Mouse (Mus musculus) hindbrain, embryonic 13.5 days (tissue): ENCODE results near the gene E130309D02Rik. TPM values are rescaled to one million over a fixed set of nuclear protein-coding genes. Genes with fewer than 3 reads are reported as not detected.
A peak's percentile ranks its signal among the peaks of the same experiment; 100 is the strongest.

Source experiments
- ATAC-seq: fragments of 200-750 bp; cut with Nextera tagmentation; 2 replicates; pipeline ENCODE4 v1.8.0; 2017; ENCODE audit warnings: moderate TSS enrichment; ENCODE audit not compliant: low FRiP score
- H3K27ac ChIP-seq: fragments of 300-500 bp; sonication (generic); 2 replicates; pipeline ENCODE4 v1.5.1; 2015; ENCODE audit warnings: inconsistent platforms, mild to moderate bottlenecking, moderate library complexity
- H3K27me3 ChIP-seq: fragments of 300-500 bp; sonication (generic); 2 replicates; pipeline ENCODE4 v1.6.1; 2015; ENCODE audit warnings: mild to moderate bottlenecking, inconsistent platforms
- H3K36me3 ChIP-seq: fragments of 300-500 bp; sonication (generic); 2 replicates; pipeline ENCODE4 v1.6.1; 2015; ENCODE audit warnings: mild to moderate bottlenecking, inconsistent platforms
- H3K4me1 ChIP-seq: fragments of 300-500 bp; sonication (generic); replicated peaks from 2 replicates; pipeline ENCODE4 v1.6.1; 2015; ENCODE audit warnings: inconsistent platforms
- H3K4me2 ChIP-seq: fragments of 300-500 bp; sonication (generic); 2 replicates; pipeline ENCODE4 v1.6.1; 2015; ENCODE audit warnings: inconsistent platforms, mild to moderate bottlenecking, moderate library complexity
- H3K4me3 ChIP-seq: fragments of 300-500 bp; sonication (generic); 2 replicates; pipeline ENCODE4 v1.5.1; 2015; ENCODE audit warnings: mild to moderate bottlenecking, inconsistent platforms
- H3K9ac ChIP-seq: fragments of 300-500 bp; sonication (generic); 2 replicates; pipeline ENCODE4 v1.6.1; 2015; ENCODE audit warnings: mild to moderate bottlenecking, inconsistent platforms
- H3K9me3 ChIP-seq: fragments of 300-500 bp; sonication (generic); 2 replicates; pipeline ENCODE4 v1.6.1; 2016; ENCODE audit warnings: inconsistent platforms
- whole genome bisulfite sequencing: fragments of 180-500 bp; shearing (Covaris S2); methylation state at CpG from one replicate; pipeline ENCODE4 v1.1.7; 2015; 5-methylcytosine and 5-hydroxymethylcytosine counted together
- polyA plus RNA-seq: library from polyadenylated mRNA; unstranded; fragments of >200 nt; fragmentation: Nextera tagmentation; extraction: Ambion mirVana; gene quantifications from 2 replicates; pipeline ENCODE4 v1.2.1, GENCODE M21; 2015

Gene E130309D02Rik
- 34.8 and 36.2 TPM in 2 replicates for polyA plus RNA-seq

GRCm38 (mm10) chr5:143314730-143315513, at the start of gene E130309D02Rik:
E130309D02Rik (minus strand) TSS chr5:143315360.
- Histone ChIP-seq H3K27me3 (no peaks in the 10 kb centered on the region), H3K9ac (peak within 1 kb of the TSS; percentile 95), H3K4me1 (peaks cover 44% of the 10 kb centered on the region), H3K27ac (peak within 1 kb of the TSS; percentile 98), H3K9me3 (no peaks in the 10 kb centered on the region), H3K4me2 (peak within 1 kb of the TSS; percentile 86), H3K4me3 (peak within 1 kb of the TSS; percentile 86), H3K36me3 (peaks cover 71% of the 10 kb centered on the region)
- peak; percentile 83 for ATAC-seq
- WGBS = under 1% methylated on average over 94 of the region's 101 CpGs

GRCm38 (mm10) chr5:143363678-143364615, 48.8 kb upstream of the E130309D02Rik start:
- peak overlapping the region; percentile 90 for H3K4me2 ChIP-seq
- H3K27ac ChIP-seq = no peak overlapping the region
- under 1% methylated on average over 47 of the region's 47 CpGs for WGBS
- H3K27me3 ChIP-seq = peaks cover 59% of the 10 kb centered on the region
- H3K36me3 ChIP-seq = no peaks in the 10 kb centered on the region
- H3K9ac ChIP-seq = peak overlapping the region; percentile 68
- H3K9me3 ChIP-seq = no peaks in the 10 kb centered on the region
- ATAC-seq = peak; percentile 48; the same call in 1 of the 2 replicates
- H3K4me3 ChIP-seq = peak overlapping the region; percentile 46
- peaks cover 18% of the 10 kb centered on the region for H3K4me1 ChIP-seq

- H3K9ac ChIP-seq = no peak overlapping the region
- no peaks in the 10 kb centered on the region for H3K36me3 ChIP-seq
- no peak overlapping the region for H3K4me3 ChIP-seq
- no peaks in the 10 kb centered on the region for H3K9me3 ChIP-seq
- peaks cover 66% of the 10 kb centered on the region for H3K27me3 ChIP-seq
- H3K4me1 ChIP-seq = peaks cover 21% of the 10 kb centered on the region
- 52% methylated on average over 7 of the region's 7 CpGs for WGBS
- ATAC-seq = no peak
- no peak overlapping the region for H3K4me2 ChIP-seq
- no peak overlapping the region for H3K27ac ChIP-seq
These were observed 46.3 kb upstream of the E130309D02Rik start for GRCm38 (mm10) chr5:143361428-143361827.

GRCm38 (mm10) chr5:143360000-143360399, 44.8 kb upstream of the E130309D02Rik start:
- H3K27ac ChIP-seq = no peak overlapping the region

GRCm38 (mm10) chr5:143359263-143359662, 44.1 kb upstream of the E130309D02Rik start:
- no peak overlapping the region for H3K4me2 ChIP-seq
- H3K4me3 ChIP-seq = no peak overlapping the region
- WGBS = 33% methylated on average over 7 of the region's 7 CpGs
- no peak overlapping the region for H3K27ac ChIP-seq
- H3K9me3 ChIP-seq = no peaks in the 10 kb centered on the region
- peaks cover 17% of the 10 kb centered on the region for H3K4me1 ChIP-seq
- no peak overlapping the region for H3K9ac ChIP-seq
- peaks cover 53% of the 10 kb centered on the region for H3K27me3 ChIP-seq
- no peaks in the 10 kb centered on the region for H3K36me3 ChIP-seq
- ATAC-seq = no peak

More at GRCm38 (mm10) chr5:143360000-143360399, 44.8 kb upstream of the E130309D02Rik start:
- no peak overlapping the region for H3K9ac ChIP-seq
- H3K4me1 ChIP-seq = peaks cover 21% of the 10 kb centered on the region
- no peaks in the 10 kb centered on the region for H3K9me3 ChIP-seq
- H3K4me2 ChIP-seq = no peak overlapping the region
- 58% methylated on average over 5 of the region's 5 CpGs for WGBS
- H3K27me3 ChIP-seq = peaks cover 60% of the 10 kb centered on the region
- no peak for ATAC-seq
- H3K36me3 ChIP-seq = no peaks in the 10 kb centered on the region
- H3K4me3 ChIP-seq = no peak overlapping the region

GRCm38 (mm10) chr5:143357564-143357963, 42.4 kb upstream of the E130309D02Rik start:
- Histone ChIP-seq H3K27ac (no peak overlapping the region), H3K27me3 (peaks cover 49% of the 10 kb centered on the region), H3K4me1 (peaks cover 6% of the 10 kb centered on the region), H3K36me3 (no peaks in the 10 kb centered on the region), H3K9me3 (peaks cover 3% of the 10 kb centered on the region; the same call in 1 of the 2 replicates), H3K4me2 (peak overlapping the region; percentile 44), H3K4me3 (peak overlapping the region; percentile 23), H3K9ac (peak overlapping the region; percentile 55; the same call in 1 of the 2 replicates)
- ATAC-seq = no peak
- WGBS = 6% methylated on average over 27 of the region's 28 CpGs

- Histone ChIP-seq H3K36me3 (no peaks in the 10 kb centered on the region), H3K27me3 (peaks cover 49% of the 10 kb centered on the region), H3K4me1 (peaks cover 6% of the 10 kb centered on the region), H3K9ac (peak within 1 kb of the TSS; percentile 55; the same call in 1 of the 2 replicates), H3K4me3 (peak within 1 kb of the TSS; percentile 23), H3K27ac (no peak within 1 kb of the TSS), H3K4me2 (peak within 1 kb of the TSS; percentile 44), H3K9me3 (peaks cover 6% of the 10 kb centered on the region; the same call in 1 of the 2 replicates)
- ATAC-seq = no peak
- 14% methylated on average over 17 of the region's 17 CpGs for WGBS
These were observed 41.7 kb upstream of the E130309D02Rik start, which contains the start of gene Grid2ip for GRCm38 (mm10) chr5:143356686-143357388. Grid2ip (plus strand) TSS chr5:143357338.

GRCm38 (mm10) chr5:143356017-143356416, 40.9 kb upstream of the E130309D02Rik start:
- H3K9ac ChIP-seq = no peak overlapping the region
- peaks cover 46% of the 10 kb centered on the region for H3K27me3 ChIP-seq
- ATAC-seq = no peak
- H3K27ac ChIP-seq = no peak overlapping the region
- peaks cover 6% of the 10 kb centered on the region; the same call in 1 of the 2 replicates for H3K9me3 ChIP-seq
- no peak overlapping the region for H3K4me2 ChIP-seq
- 33% methylated on average over 5 of the region's 5 CpGs for WGBS
- H3K4me3 ChIP-seq = no peak overlapping the region
- H3K36me3 ChIP-seq = no peaks in the 10 kb centered on the region
- H3K4me1 ChIP-seq = peaks cover 6% of the 10 kb centered on the region

- H3K4me3 ChIP-seq = no peak overlapping the region
- no peaks in the 10 kb centered on the region for H3K4me1 ChIP-seq
- no peaks in the 10 kb centered on the region for H3K36me3 ChIP-seq
- H3K27ac ChIP-seq = no peak overlapping the region
- no peak overlapping the region for H3K4me2 ChIP-seq
- no peak overlapping the region for H3K9ac ChIP-seq
- 68% methylated on average over 8 of the region's 8 CpGs for WGBS
- H3K9me3 ChIP-seq = peaks cover 4% of the 10 kb centered on the region; the same call in 1 of the 2 replicates
- 0 out of 2 replicates have a peak, but pooled peaks cover 9% of the 10 kb centered on the region for H3K27me3 ChIP-seq
- no peak for ATAC-seq
These were observed 31.2 kb upstream of the E130309D02Rik start for GRCm38 (mm10) chr5:143346367-143346766.

- no peaks in the 10 kb centered on the region for H3K4me1 ChIP-seq
- H3K4me3 ChIP-seq = no peak overlapping the region
- no peak overlapping the region for H3K9ac ChIP-seq
- 58% methylated on average over 6 of the region's 6 CpGs for WGBS
- H3K27me3 ChIP-seq = 0 out of 2 replicates have a peak, but pooled peaks cover 6% of the 10 kb centered on the region
- ATAC-seq = no peak
- no peak overlapping the region for H3K4me2 ChIP-seq
- no peak overlapping the region for H3K27ac ChIP-seq
- H3K9me3 ChIP-seq = peaks cover 4% of the 10 kb centered on the region; the same call in 1 of the 2 replicates
- no peaks in the 10 kb centered on the region for H3K36me3 ChIP-seq
These were observed 24.4 kb upstream of the E130309D02Rik start for GRCm38 (mm10) chr5:143339603-143340002.

- Histone ChIP-seq H3K27me3 (0 out of 2 replicates have a peak, but pooled peaks cover 3% of the 10 kb centered on the region), H3K36me3 (no peaks in the 10 kb centered on the region), H3K9ac (no peak overlapping the region), H3K4me2 (no peak overlapping the region), H3K4me3 (no peak overlapping the region), H3K9me3 (no peaks in the 10 kb centered on the region), H3K27ac (no peak overlapping the region), H3K4me1 (no peaks in the 10 kb centered on the region)
- WGBS = 71% methylated on average over 6 of the region's 6 CpGs
- ATAC-seq = no peak
These were observed 21.4 kb upstream of the E130309D02Rik start for GRCm38 (mm10) chr5:143336559-143336958.
